Mouse (Mus musculus): Measurements from ENCODE around the gene Kdm5a.

DNA sequence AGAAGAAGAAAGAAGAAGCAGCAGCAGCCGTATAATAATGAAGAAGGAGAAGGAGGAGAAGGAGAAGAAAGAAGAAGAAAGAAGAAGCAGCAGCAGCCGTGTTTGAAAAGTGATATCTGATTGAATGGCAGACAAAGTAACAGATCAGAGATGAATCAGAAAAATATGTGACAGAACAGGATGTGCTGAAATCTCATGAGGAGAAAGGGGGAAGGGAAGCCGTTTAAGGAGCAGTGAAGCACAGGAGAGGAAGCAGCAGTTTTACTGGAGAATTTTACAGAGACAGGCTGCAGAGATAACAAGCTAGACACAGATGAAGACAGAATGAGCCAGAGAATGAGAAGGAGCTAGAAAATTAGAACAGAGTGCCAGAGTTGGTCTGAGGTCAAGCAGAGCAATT is 14.9 kb upstream of the Kdm5a start:
- TF ChIP-seq POLR2A (IDR thresholded peaks at IDR 0.05; ENCODE audit: insufficient read length, low read depth) (no peak), CEBPB (IDR thresholded peaks at IDR 0.05; ENCODE audit: insufficient read depth, poor library complexity, severe bottlenecking) (no peak), MAX (IDR thresholded peaks at IDR 0.05; ENCODE audit: low read depth) (no peak), MYOD1 (IDR thresholded peaks at IDR 0.05; ENCODE audit: control insufficient read depth in 1 of 3, insufficient read length in 2 of 3, low read depth in 2 of 3) (no peak), E2F4 (IDR thresholded peaks at IDR 0.05; ENCODE audit: insufficient read depth) (no peak), USF1 (IDR thresholded peaks at IDR 0.05; ENCODE audit: low read depth) (no peak)
